9 mouse cellular contexts compared by ENCODE assay signal in genomic region chr8:115942731-115943509, GRCm38 (mm10).
DNase-seq lines count a peak whose midpoint lies in the region; ATAC-seq lines count a peak whose summit lies in the region.
"Had no signal": no experiment of that assay in that cellular context is flagged by ENCODE, and none has a peak within 500 bp of the region (broad histone marks: within the 10 kb centered on the region; RNA-seq: fewer than 3 reads in every experiment).

No protein-coding gene starts in this region.

- WGBS in neural tube, embryonic 11.5 days: 55% methylated on average over 16 of the region's 16 CpGs

- H3K9ac ChIP-seq in neural tube, embryonic 11.5 days (ENCODE audit: low read length): no peak overlapping the region

- no peaks in the 10 kb centered on the region for H3K4me1 ChIP-seq in neural tube, embryonic 11.5 days (ENCODE audit: control insufficient read depth, insufficient read depth, low read length)

- no peaks in the 10 kb centered on the region for H3K36me3 ChIP-seq in neural tube, embryonic 11.5 days (ENCODE audit: control insufficient read depth, insufficient read depth, low read length)
- H3K36me3 ChIP-seq: G1E had no signal

- H3K9me3 ChIP-seq in neural tube, embryonic 11.5 days (ENCODE audit: control insufficient read depth, low read length): no peaks in the 10 kb centered on the region

- H3K4me3 ChIP-seq in neural tube, embryonic 11.5 days (ENCODE audit: low read depth, low read length): no peak overlapping the region

- no peak overlapping the region for H3K27ac ChIP-seq in neural tube, embryonic 11.5 days (ENCODE audit: low read depth, low read length)

- intact Hi-C loops in left cerebral cortex, postnatal 4 days (cut with DNase I): no loop called here

- no peak for ATAC-seq in neural tube, embryonic 11.5 days (ENCODE audit: insufficient read depth, low FRiP score, low TSS enrichment)
- no peak for ATAC-seq in megakaryocyte-erythroid progenitor cell, adult 5-6 weeks (replicated peaks; ENCODE audit: low FRiP score, low TSS enrichment, poor library complexity, severe bottlenecking)

- H3K4me2 ChIP-seq in neural tube, embryonic 11.5 days (ENCODE audit: low read depth): no peak overlapping the region

- H3K27me3 ChIP-seq in neural tube, embryonic 11.5 days (ENCODE audit: control insufficient read depth, insufficient read depth, low read length): no peaks in the 10 kb centered on the region

- DNase-seq in kidney, adult 11 months: peak; percentile 9
- no peak for DNase-seq in kidney, adult 18-20 months
- peak; percentile 8 to 14 for DNase-seq in frontal cortex, postnatal 14 days (ENCODE audit: low spot score in 2 of 2)
- peak; percentile 16 for DNase-seq in hindlimb bud, embryonic 11.5 days (ENCODE audit: extremely low spot score, low read depth, low spot score)
- peak; percentile 36 for DNase-seq in left cerebral cortex, postnatal 4 days
- DNase-seq in neural tube, embryonic 11.5 days (ENCODE audit: low spot score): peak; percentile 13
- no peak for DNase-seq in urinary bladder, adult 2 months (ENCODE audit: low spot score)

Comparison
In these comparisons a context has a peak if more than half of its experiments do, and no peak if none do; other contexts are left out.
1. DNase-seq: peak in kidney, adult 11 months (single experiment), frontal cortex, postnatal 14 days (2 of 2), hindlimb bud, embryonic 11.5 days (single experiment), left cerebral cortex, postnatal 4 days (single experiment) and neural tube, embryonic 11.5 days (single experiment); none in kidney, adult 18-20 months (single experiment) and urinary bladder, adult 2 months (single experiment).